Mouse (Mus musculus): ENCODE results near the gene Zfp180.
"Not testable (repeated sequence)": the region's sequence is repeated elsewhere in the genome, so short reads cannot be mapped to it uniquely, and the experiment has no call there.

Zfp180 gene

GRCm38 (mm10) chr7:24081634-24082431 is at the start of gene Zfp180:
TSS of gene Zfp180 (plus strand) at chr7:24081924.
- peak; percentile 97 for DNase-seq (ENCODE audit: low read depth, low spot score)

DNA sequence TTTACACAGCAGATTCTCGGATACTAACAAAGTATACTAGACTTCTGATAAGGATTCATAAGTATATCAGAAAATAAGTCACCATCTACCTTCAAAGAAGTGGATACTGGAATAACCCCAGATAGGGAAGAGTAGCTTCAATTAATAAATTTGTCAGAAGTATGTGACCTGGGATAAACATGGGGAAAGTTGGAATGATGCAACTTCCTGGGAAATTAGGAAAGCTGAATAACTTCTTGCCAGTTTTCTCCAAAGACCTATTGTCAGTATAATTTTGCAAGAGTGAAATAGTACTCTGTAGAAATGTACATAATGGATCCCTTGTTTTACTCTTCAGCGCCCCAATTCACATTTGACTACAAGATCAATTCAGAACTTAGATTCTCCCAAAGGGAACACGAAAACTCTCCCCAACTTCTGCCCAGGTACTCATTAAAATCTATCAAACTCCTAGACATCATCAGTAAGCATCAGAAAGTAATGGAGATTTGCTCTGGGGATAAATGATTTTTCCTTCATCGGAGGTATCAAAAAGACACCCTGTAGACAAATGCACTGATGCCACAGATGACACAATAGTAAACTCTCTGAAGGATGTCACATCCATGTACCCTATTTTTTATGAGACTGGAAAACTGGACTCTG is 28.9 kb upstream of the Zfp180 start, which contains the start of gene Vmn1r183:
TSS of gene Vmn1r183 (plus strand) at position 595 of the 645 bp plus-strand sequence.
- peak; percentile 19 for DNase-seq (ENCODE audit: low read depth, low spot score)

DNA sequence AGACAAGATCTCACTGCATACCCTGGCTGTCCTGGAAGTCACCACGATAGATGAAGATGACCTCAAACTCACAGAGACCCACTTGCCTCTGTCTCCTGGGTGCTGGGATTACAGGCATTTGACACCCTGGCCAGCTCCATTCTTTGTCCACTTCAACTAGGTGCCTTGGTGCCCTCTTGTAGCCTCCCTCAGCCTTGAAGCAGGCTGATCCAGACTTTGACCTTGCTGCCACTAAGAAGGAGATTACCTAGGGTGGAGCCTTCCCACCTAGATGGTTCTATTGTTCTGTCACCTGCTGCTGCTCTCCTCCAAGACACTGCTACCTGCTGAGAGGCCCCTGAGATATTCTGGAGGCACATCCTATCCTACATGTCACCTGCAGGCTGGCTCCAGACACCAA is 7.3 kb upstream of the Zfp180 start:
- not testable (repeated sequence) for DNase-seq (ENCODE audit: low read depth, low spot score)

DNA sequence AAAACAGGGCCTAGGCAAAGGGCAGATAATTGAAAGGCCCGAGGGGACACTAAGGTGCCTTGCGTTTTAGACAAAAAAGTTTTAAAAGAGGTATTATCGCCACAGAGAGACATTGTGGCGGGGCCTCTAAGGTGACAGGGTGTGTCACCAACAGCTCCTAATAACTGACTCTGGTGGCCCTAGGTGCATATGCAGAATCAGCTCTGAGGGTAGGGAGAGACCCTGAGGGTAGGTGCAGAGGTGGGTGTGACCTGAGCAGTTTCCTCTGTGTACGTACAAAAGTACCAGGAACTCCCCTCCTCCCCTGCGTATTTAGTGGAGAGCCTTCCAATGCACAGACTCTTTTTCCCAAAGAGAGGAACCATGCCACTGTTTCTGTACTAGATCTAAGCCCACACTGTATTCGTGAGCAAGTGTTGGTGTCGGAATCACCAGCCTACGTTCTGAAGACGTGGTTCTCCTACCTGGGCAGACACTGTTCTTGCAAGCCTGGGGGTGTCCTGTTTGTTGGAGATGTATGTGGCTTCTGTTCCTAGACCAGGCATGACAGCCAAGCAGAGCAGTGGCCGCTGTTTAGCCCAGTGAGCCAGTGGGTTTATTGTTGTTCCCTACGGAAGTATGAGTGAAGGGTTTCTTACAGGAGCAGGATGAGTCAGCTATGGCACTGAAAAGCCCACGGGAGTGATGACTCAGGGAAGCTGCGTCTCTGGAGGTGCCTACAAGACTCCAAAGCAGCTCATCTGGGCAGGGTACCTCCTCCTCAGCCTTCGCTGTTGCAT is 922 bp downstream of the Zfp180 start:
- DNase-seq (ENCODE audit: low read depth, low spot score), result peak; percentile 85

- no peak for DNase-seq (ENCODE audit: low read depth, low spot score)
Measured at GRCm38 (mm10) chr7:24086871-24087270, 5.1 kb downstream of the Zfp180 start.

DNA sequence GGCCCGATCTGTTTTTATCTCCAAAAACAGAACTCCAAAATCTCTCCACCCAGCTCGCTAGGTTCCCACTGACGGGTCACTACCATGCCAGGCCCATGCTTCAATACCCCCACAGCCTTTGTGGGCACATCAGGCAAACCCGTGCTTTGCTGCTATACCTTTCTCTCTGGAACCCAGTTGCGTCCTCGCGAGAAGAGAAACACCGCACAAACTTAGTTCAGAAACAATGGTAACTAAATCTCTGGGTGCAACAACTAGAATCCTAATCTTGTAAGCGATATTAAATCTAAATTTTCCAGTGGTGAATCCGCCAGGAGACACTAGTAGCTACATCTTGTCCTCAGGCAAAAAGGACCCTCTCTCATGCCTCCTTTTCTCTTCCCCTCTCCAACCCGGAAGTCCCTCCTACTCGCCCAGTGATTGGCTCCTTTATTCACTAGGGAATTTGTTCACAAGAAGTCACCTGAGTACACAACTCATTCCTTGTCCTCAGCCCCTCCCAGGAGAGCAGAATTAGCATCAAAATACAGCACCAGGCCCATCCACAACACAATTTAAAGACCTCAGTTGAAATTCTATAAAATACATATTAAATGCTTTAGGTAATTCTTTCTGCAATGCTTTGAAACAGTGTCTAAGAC is 5.9 kb downstream of the Zfp180 start:
- no peak for DNase-seq (ENCODE audit: low read depth, low spot score)

DNA sequence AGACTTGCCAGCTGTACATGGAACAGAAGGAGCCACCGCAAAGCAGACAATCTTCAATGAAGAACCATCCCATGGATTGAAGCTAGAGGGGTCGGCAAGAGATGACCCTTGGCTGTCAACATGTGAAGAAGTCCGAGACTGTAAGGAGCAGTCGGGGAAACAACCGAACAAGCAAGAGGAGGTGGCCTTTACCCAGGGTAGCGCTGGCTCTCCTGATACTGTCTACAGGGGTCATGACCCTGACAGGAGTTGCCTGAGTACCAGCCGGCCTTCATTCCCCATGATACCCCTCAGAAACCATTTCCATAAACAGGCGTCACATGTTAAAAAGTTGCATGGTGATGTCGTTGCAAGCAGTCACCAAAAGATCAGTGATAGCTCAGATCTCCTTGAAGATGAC is 22.7 kb downstream of the Zfp180 start:
- no peak for DNase-seq (ENCODE audit: low read depth, low spot score)

DNA sequence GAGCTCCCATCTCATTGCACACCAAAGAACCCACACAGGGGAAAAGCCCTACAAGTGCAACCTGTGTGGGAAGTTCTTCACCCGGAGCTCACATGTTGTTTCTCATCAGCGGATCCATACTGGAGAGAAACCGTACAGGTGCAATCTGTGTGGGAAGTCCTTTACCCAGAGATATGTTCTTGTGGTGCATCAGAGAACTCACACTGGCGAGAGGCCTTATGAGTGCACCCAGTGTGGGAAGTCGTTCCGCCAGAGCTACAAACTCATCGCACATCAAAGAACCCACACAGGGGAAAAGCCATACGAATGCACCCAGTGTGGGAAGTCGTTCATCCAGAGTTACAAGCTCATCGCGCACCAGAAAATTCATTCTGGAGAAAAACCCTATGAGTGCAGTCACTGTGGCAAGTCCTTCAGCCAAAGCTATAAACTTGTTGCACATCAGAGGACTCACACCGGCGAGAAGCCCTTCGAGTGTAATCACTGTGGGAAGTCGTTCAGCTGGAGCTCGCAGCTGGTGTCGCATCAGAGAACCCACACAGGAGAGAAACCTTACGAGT is 23.5 kb downstream of the Zfp180 start:
- DNase-seq (ENCODE audit: low read depth, low spot score), result no peak

DNA sequence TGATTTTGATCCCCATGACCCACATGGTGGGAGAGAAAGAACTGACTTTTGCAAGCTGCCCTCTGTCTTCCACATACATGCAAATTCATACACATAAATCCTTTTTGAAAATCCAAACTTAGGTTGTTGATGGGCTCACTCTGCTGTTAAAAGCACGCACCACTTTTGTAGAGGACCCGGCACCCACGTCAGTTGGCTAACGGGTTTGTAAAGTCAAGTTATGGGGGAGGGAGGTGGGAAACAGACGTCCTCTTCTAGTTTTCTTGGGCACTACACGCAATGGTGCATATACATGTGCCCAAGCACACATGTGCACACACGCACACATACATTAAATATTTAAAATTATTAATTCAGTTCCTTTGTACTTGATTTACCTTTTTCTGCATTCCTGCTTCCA is 29.1 kb downstream of the Zfp180 start:
- DNase-seq (ENCODE audit: low read depth, low spot score), result no peak

GRCm38 (mm10) chr7:24111772-24112155 is 30.0 kb downstream of the Zfp180 start:
- no peak for DNase-seq (ENCODE audit: low read depth, low spot score)

DNA sequence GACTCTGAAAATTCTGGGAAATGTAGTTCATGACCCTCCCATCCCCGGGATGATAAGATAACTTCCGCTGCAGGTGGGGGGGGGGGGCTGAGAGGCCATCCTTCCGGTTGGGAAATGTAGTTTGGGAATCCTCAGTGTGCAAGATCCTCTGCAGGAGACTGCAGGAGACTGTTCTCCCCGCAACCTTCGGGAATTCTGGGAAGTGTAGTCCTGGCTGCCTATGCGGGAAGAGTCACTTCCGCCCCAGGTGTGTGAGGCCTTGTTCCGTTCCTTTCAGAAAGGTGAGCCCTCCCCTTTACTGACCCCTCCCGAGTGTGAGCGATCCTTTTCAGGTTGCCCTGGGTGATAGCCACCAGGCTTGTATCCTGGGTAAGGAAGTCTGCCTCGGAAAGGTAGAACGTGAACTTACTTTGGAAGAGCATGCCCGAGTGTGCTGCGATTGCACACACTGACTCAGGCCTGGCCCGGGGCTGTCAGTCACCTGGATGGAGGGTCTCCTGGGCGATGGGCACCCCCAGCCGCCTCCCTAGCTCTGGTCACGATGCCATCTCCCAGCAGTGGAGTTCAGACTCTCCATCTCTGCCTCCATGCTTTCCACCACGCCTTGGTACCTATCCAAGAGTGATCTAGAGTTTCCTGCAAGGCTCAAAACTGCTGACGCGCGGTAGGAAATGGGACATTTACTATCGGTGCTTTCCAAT is 30.6 kb downstream of the Zfp180 start, which contains the start of gene Zfp112:
TSS of gene Zfp112 (plus strand) at position 159 of the 701 bp plus-strand sequence.
- DNase-seq (ENCODE audit: low read depth, low spot score), result peak; percentile 91

DNA sequence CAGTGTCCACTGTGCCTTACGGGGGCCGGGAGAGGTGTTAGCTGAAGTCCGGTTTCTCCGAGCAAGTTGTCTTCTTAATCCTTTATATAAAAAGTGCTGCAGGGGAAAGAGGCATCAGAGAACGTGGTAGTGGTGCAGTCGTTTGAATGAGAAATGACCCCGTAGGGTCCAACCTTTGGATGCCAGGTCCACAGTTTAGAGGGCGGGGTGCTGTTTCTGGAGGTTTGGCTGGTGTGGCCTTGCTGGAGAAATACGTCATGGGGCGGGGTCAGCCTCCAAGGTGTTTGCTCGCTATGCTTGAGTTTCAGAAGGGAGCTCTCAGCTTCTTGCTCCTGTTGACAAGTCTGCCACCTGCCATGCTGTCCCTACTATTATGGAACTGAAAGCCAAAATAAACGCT is 31.3 kb downstream of the Zfp180 start:
- DNase-seq (ENCODE audit: low read depth, low spot score), result peak; percentile 79

DNA sequence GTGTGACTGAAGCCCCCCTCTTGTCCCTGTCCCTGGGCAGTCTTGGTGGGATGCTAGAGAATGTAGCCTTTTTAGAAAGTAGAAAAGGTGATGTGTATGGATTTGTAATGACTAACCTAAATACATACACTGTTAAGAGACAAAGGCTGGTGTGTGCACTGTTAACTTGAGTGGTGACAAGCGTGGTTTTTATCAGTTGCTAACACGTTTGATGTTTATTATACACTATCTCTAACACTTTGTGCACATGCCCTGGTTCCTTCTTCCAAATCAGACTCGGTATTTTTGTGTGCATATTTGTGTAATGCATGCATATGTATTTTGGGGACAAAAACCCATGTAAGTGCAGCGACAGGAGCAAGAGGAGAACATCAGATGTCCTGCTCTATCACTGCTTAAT is 34.9 kb downstream of the Zfp180 start:
- no peak for DNase-seq (ENCODE audit: low read depth, low spot score)

DNA sequence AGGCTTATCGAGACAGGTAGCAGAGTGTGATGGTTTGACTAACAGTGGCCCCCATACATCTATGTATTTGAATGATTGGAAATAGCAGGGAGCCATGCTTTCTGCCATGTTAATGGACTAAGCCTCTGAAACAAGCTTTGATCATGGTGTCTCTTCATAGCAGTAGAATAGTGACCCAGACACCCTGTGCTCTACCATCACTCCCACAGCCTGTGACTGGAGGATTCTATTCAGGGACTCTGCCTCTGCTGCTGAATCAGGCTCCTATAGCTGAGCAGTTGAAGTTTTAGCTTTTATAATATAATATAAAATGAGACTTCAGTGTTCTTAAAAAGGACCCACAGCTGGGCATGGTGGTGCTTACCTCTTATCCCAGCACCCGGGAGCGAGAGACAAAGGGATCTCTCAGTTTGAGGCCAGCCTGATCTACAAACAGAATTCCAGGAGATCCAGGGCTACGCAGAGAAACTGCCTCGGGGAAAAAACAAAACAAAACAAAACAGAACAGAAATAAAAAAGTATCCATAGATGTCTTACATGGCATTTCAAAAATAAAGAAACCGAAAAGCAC is 51.8 kb downstream of the Zfp180 start:
- no peak for DNase-seq (ENCODE audit: low read depth, low spot score)

- peak; percentile 84 for DNase-seq (ENCODE audit: low read depth, low spot score)
Measured at GRCm38 (mm10) chr7:24133996-24134828, 52.5 kb downstream of the Zfp180 start, which contains the start of gene Zfp235. TSS of gene Zfp235 (plus strand) at chr7:24134169.

DNA sequence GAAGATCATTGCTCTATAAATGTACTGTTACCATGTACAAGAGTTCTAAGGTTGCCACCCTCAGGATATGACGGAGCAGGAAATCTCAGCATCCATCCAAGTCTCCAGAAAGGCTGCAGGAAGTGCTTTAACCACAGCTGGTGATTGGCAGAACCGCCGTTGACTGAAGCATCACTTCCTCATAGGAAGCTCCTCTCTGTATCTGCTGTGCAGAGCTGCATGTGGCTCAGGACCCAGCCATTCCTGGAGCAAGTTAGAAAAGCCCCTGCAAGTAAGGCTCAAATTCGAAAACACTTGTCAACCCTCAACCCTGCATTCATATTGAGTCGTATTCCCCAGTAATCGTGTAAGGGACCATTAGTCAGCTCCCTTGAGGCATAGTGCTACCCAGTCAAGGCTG is 60.8 kb downstream of the Zfp180 start:
- DNase-seq (ENCODE audit: low read depth, low spot score), result no peak

DNA sequence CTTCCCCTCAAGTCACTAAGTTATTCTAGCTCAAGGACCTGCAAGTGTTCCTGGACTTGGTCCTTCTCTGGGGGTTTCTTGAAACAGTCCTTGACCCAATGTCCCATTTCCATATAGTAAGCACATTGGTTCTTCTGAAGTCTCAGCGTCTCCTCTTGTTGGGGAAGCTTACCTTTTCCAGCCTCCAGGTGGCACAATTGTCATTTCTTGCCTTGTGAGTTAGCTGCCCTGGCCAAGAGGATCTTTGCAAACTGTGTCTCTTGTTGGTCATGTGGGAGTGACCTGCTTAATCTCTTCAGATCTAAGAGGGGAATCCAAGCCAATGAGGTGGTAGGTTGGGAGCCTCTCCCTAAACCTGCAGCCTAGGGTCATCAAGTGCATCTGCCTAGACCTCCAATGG is 71.5 kb downstream of the Zfp180 start:
- DNase-seq (ENCODE audit: low read depth, low spot score), result peak; percentile 58

Measured in 3T3-L1 (cell line).